Mouse (Mus musculus): ENCODE measurements around the gene Bag2. TPM values are rescaled to one million over a fixed set of nuclear protein-coding genes. Genes with fewer than 3 reads are reported as not detected.

Bag2 gene
- polyA plus RNA-seq, 1 experiment from 2014 or later, result 43.6 TPM

GRCm38 (mm10) chr1:33768827-33769226, 11.2 kb upstream of the Bag2 start:
- ATAC-seq (ENCODE audit: low read depth), result no peak
- no peak overlapping the region for H3K4me2 ChIP-seq (ENCODE audit: low read depth, low read length)
- H3K27me3 ChIP-seq (ENCODE audit: control insufficient read depth, insufficient read depth, low read depth, low read length), result no peaks in the 10 kb centered on the region
- no peak overlapping the region for H3K4me3 ChIP-seq (ENCODE audit: low read depth, low read length)
- no peak overlapping the region for H3K9ac ChIP-seq (ENCODE audit: low read depth, low read length)
- H3K27ac ChIP-seq (ENCODE audit: low read length), result no peak overlapping the region
- H3K4me1 ChIP-seq (ENCODE audit: control insufficient read depth, low read depth, low read length), result no peaks in the 10 kb centered on the region; the same call in 1 of the 2 replicates
- peaks cover 11% of the 10 kb centered on the region for H3K36me3 ChIP-seq (ENCODE audit: control insufficient read depth, insufficient read depth)
- H3K9me3 ChIP-seq (replicated peaks; ENCODE audit: control insufficient read depth, low read length), result no peaks in the 10 kb centered on the region

GRCm38 (mm10) chr1:33768091-33768787, 10.6 kb upstream of the Bag2 start:
- Histone ChIP-seq H3K4me2 (ENCODE audit: low read depth, low read length) (no peak overlapping the region), H3K4me3 (ENCODE audit: low read depth, low read length) (no peak overlapping the region), H3K36me3 (ENCODE audit: control insufficient read depth, insufficient read depth) (peaks cover 11% of the 10 kb centered on the region), H3K9ac (ENCODE audit: low read depth, low read length) (no peak overlapping the region), H3K27ac (ENCODE audit: low read length) (no peak overlapping the region), H3K27me3 (ENCODE audit: control insufficient read depth, insufficient read depth, low read depth, low read length) (no peaks in the 10 kb centered on the region), H3K9me3 (replicated peaks; ENCODE audit: control insufficient read depth, low read length) (no peaks in the 10 kb centered on the region), H3K4me1 (ENCODE audit: control insufficient read depth, low read depth, low read length) (no peaks in the 10 kb centered on the region; the same call in 1 of the 2 replicates)
- 79% methylated on average over 1 of the region's 1 CpGs for WGBS (ENCODE audit: insufficient replicate concordance)
- ATAC-seq (ENCODE audit: low read depth), result no peak

GRCm38 (mm10) chr1:33766520-33767508, 9.2 kb upstream of the Bag2 start:
- ATAC-seq (ENCODE audit: low read depth), result no peak
- peaks cover 11% of the 10 kb centered on the region for H3K36me3 ChIP-seq (ENCODE audit: control insufficient read depth, insufficient read depth)

DNA sequence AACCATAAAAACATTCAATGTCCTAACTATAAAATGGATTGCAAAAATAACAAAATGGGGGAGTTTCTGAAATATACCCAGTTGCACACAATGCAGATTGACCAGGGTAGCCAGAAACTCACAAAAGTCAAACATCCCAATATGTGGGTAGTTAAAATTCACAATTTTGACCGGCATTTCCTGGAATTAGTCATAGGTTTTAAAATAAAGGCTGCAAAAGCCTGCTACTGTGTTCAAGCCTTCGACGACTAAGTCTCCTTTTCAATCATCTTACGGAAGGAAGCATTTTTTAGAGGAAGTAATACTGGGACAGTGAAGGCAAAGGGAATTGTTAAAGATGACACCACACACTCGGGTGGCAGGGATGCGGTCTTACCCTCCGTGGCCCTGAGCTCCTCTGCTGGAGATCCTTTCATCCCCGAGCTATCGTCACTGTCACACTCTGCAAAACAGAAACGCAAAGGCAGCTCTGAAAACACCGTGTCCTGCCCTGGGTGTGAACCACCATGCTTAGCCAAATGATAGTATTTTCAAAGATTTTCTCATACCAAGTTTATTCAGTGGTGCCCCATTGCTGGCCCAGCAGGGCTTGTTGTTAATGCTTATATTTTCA, 8.0 kb upstream of the Bag2 start:
- H3K27me3 ChIP-seq (ENCODE audit: control insufficient read depth, insufficient read depth, low read depth, low read length), result no peaks in the 10 kb centered on the region
- H3K36me3 ChIP-seq (ENCODE audit: control insufficient read depth, insufficient read depth), result peaks cover 7% of the 10 kb centered on the region
- H3K4me2 ChIP-seq (ENCODE audit: low read depth, low read length), result no peak overlapping the region
- WGBS (ENCODE audit: insufficient replicate concordance), result 86% methylated on average over 11 of the region's 11 CpGs
- H3K4me1 ChIP-seq (ENCODE audit: control insufficient read depth, low read depth, low read length), result no peaks in the 10 kb centered on the region; the same call in 1 of the 2 replicates
- ATAC-seq (ENCODE audit: low read depth), result no peak
- H3K9me3 ChIP-seq (replicated peaks; ENCODE audit: control insufficient read depth, low read length), result no peaks in the 10 kb centered on the region
- no peak overlapping the region for H3K9ac ChIP-seq (ENCODE audit: low read depth, low read length)
- no peak overlapping the region for H3K4me3 ChIP-seq (ENCODE audit: low read depth, low read length)
- H3K27ac ChIP-seq (ENCODE audit: low read length), result no peak overlapping the region

More at GRCm38 (mm10) chr1:33766520-33767508, 9.2 kb upstream of the Bag2 start:
- Histone ChIP-seq H3K9ac (ENCODE audit: low read depth, low read length) (no peak overlapping the region), H3K27ac (ENCODE audit: low read length) (no peak overlapping the region), H3K4me1 (ENCODE audit: control insufficient read depth, low read depth, low read length) (no peaks in the 10 kb centered on the region; the same call in 1 of the 2 replicates), H3K4me3 (ENCODE audit: low read depth, low read length) (no peak overlapping the region), H3K4me2 (ENCODE audit: low read depth, low read length) (no peak overlapping the region), H3K9me3 (replicated peaks; ENCODE audit: control insufficient read depth, low read length) (no peaks in the 10 kb centered on the region), H3K27me3 (ENCODE audit: control insufficient read depth, insufficient read depth, low read depth, low read length) (no peaks in the 10 kb centered on the region)
- WGBS (ENCODE audit: insufficient replicate concordance), result 81% methylated on average over 16 of the region's 16 CpGs

DNA sequence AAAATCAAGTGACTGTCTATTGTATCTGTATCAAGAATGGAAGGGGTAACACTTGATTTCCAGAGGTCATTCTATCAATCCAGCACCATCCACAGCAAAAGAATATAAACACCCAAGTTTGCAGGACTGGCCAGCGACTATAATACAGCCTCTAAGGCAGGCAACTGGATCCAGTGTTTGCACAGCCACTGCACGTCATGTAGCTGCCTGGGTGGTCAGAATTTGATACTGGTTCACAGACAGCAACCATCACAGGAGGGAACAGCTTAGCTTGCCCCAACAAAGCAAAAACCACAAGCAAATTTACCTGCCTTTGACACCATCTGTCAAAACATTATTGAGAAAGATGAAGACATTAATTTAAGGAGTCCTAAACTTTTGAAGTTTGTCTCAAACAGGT, 6.2 kb upstream of the Bag2 start:
- peaks cover under 1% of the 10 kb centered on the region for H3K4me1 ChIP-seq (ENCODE audit: control insufficient read depth, low read depth, low read length)
- no peak overlapping the region for H3K4me2 ChIP-seq (ENCODE audit: low read depth, low read length)
- no peak overlapping the region for H3K9ac ChIP-seq (ENCODE audit: low read depth, low read length)
- H3K36me3 ChIP-seq (ENCODE audit: control insufficient read depth, insufficient read depth), result no peaks in the 10 kb centered on the region
- no peak overlapping the region for H3K4me3 ChIP-seq (ENCODE audit: low read depth, low read length)
- 66% methylated on average over 2 of the region's 2 CpGs for WGBS (ENCODE audit: insufficient replicate concordance)
- no peak overlapping the region for H3K27ac ChIP-seq (ENCODE audit: low read length)
- no peaks in the 10 kb centered on the region for H3K9me3 ChIP-seq (replicated peaks; ENCODE audit: control insufficient read depth, low read length)
- no peaks in the 10 kb centered on the region for H3K27me3 ChIP-seq (ENCODE audit: control insufficient read depth, insufficient read depth, low read depth, low read length)
- no peak for ATAC-seq (ENCODE audit: low read depth)

DNA sequence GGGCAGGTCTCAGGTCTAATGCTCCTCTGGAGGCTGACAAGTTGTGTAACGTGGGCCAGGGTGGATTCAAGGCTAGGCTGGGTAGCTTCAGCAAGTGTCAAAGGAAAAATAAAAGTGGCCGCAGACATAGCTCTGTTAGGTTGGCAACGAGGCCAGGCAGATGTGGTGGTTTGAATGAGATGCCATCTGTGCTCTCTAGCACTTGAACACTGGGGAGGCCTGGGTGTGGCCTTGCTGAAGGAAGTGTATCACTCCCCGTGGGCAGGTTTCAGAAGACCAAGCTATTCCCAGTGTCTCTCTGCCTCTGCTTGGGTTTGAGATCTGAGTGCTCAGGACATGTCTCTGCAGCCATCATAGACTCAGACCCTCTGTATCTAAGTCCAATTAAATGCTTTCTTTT, 893 bp upstream of the Bag2 start:
- no peak overlapping the region; the same call in 1 of the 2 replicates for H3K4me3 ChIP-seq (ENCODE audit: low read depth, low read length)
- 33% methylated on average over 4 of the region's 4 CpGs for WGBS (ENCODE audit: insufficient replicate concordance)
- no peak for ATAC-seq (ENCODE audit: low read depth)
- H3K4me2 ChIP-seq (ENCODE audit: low read depth, low read length), result peak overlapping the region; percentile 96
- H3K4me1 ChIP-seq (ENCODE audit: control insufficient read depth, low read depth, low read length), result peaks cover 39% of the 10 kb centered on the region
- no peaks in the 10 kb centered on the region for H3K36me3 ChIP-seq (ENCODE audit: control insufficient read depth, insufficient read depth)
- H3K9ac ChIP-seq (ENCODE audit: low read depth, low read length), result no peak overlapping the region
- peak overlapping the region; percentile 85 for H3K27ac ChIP-seq (ENCODE audit: low read length)
- H3K9me3 ChIP-seq (replicated peaks; ENCODE audit: control insufficient read depth, low read length), result no peaks in the 10 kb centered on the region
- no peaks in the 10 kb centered on the region for H3K27me3 ChIP-seq (ENCODE audit: control insufficient read depth, insufficient read depth, low read depth, low read length)

DNA sequence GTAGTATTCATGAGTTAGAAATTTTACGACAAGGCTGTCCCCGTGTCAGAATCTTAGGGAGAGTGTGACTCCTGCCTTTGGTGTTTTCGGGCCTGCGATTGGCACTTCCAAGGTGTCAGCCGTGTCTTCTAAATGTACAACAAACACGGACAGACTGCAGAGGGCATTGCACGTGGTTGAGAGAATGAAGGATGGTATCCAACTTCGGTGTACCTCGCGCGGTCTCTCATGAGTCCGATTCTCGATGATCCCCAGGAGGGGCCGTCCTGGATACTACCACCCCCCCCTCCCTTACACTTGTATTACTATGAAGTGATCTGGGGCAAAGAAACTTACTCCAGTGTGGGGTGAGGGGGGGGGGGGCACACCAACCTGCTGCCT, 572 bp downstream of the Bag2 start:
- Histone ChIP-seq H3K4me3 (ENCODE audit: low read depth, low read length) (peak overlapping the region; percentile 93), H3K27ac (ENCODE audit: low read length) (peak overlapping the region; percentile 85)
- ATAC-seq (ENCODE audit: low read depth), result no peak

DNA sequence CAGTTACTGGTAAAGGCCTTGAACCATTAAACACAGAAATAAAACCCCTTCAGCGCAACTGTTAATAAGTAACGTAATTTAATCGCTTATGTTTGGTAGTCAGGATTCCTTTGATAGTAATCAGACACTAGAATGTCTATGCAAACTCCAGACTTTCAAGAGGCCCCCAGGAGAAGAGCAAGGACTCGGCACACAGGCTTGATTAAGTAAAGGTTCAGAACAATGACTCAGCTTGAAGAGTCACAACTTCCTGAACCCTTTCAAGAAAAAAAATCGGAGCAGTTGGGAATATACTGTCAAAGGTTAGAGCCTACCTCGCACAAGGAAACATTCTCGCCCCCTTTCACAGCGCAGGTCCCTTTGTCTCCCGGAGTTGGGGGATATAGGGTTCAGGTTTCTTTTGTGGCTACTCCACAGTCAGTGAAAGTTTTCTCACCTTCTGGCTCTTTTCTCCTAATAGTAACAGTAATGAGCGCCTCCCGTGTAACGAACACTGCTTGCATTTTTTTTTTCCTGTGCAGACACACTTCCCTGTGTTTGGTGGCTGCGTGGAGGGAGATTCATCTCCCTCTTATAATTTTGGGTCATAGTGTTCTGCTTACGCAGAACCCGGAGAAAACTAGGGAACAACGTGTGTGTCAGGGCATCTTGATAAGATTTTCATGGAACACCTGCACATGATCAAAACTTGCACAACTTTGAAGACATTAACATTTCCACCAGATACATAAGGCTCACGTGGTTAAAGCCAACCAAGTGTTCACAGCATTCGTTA, 1.1 kb downstream of the Bag2 start:
- H3K36me3 ChIP-seq (ENCODE audit: control insufficient read depth, insufficient read depth), result no peaks in the 10 kb centered on the region
- peak overlapping the region; percentile 93 for H3K4me3 ChIP-seq (ENCODE audit: low read depth, low read length)
- H3K4me1 ChIP-seq (ENCODE audit: control insufficient read depth, low read depth, low read length), result peaks cover 39% of the 10 kb centered on the region
- H3K27me3 ChIP-seq (ENCODE audit: control insufficient read depth, insufficient read depth, low read depth, low read length), result no peaks in the 10 kb centered on the region
- peak overlapping the region; percentile 96 for H3K4me2 ChIP-seq (ENCODE audit: low read depth, low read length)
- peak overlapping the region; percentile 85 for H3K27ac ChIP-seq (ENCODE audit: low read length)
- WGBS (ENCODE audit: insufficient replicate concordance), result 10% methylated on average over 18 of the region's 18 CpGs
- ATAC-seq (ENCODE audit: low read depth), result no peak
- peak overlapping the region; percentile 95 for H3K9ac ChIP-seq (ENCODE audit: low read depth, low read length)
- H3K9me3 ChIP-seq (replicated peaks; ENCODE audit: control insufficient read depth, low read length), result no peaks in the 10 kb centered on the region

More for the DNA sequence above, 572 bp downstream of the Bag2 start:
- Histone ChIP-seq H3K9ac (ENCODE audit: low read depth, low read length) (peak overlapping the region; percentile 95), H3K9me3 (replicated peaks; ENCODE audit: control insufficient read depth, low read length) (no peaks in the 10 kb centered on the region), H3K4me2 (ENCODE audit: low read depth, low read length) (peak overlapping the region; percentile 96), H3K36me3 (ENCODE audit: control insufficient read depth, insufficient read depth) (no peaks in the 10 kb centered on the region), H3K27me3 (ENCODE audit: control insufficient read depth, insufficient read depth, low read depth, low read length) (no peaks in the 10 kb centered on the region), H3K4me1 (ENCODE audit: control insufficient read depth, low read depth, low read length) (peaks cover 39% of the 10 kb centered on the region)
- WGBS (ENCODE audit: insufficient replicate concordance), result under 1% methylated on average over 14 of the region's 14 CpGs

Data from liver, embryonic 16.5 days (tissue).